Mouse (Mus musculus): ENCODE results near the gene Arhgap31.
"Not testable (repeated sequence)": the region's sequence is repeated elsewhere in the genome, so short reads cannot be mapped to it uniquely, and the experiment has no call there.

DNA sequence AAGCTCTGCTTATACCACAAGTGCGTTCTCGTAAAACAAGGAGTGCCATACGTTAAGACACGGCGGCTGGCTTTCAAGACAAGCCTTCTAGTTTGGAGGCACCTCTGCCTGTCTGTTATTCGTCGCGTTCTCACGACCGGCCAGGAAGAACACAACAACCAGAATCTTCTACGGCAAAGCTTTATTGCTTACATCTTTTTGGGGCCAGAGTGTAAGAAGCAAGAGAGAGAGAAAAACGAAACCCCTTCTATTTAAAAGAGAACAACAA, 1.1 kb upstream of the Arhgap31 start:
- TF ChIP-seq CTCF (conservative IDR thresholded peaks at IDR 0.05; ENCODE audit: low read length); POU5F1 (IDR thresholded peaks at IDR 0.05; ENCODE audit: borderline replicate concordance, low read length); NANOG (IDR thresholded peaks at IDR 0.05; ENCODE audit: borderline replicate concordance, low read length): not testable (repeated sequence)

All from E14TG2a.4 (cell line).